Mouse (Mus musculus): ENCODE measurements around the gene Pla2g4e.

GRCm38 (mm10) chr2:120281221-120281620 is 36.1 kb upstream of the Pla2g4e start:
- no peak for TF ChIP-seq CTCF (IDR thresholded peaks at IDR 0.05; ENCODE audit: extremely low read depth, insufficient read length, insufficient replicate concordance, low read depth, low read length)
- no peak for TF ChIP-seq POLR2A (IDR thresholded peaks at IDR 0.05; ENCODE audit: low read depth, low read length)
